Mouse (Mus musculus) C2C12 (cell line): ENCODE data around the gene Gar1.

ENCODE experiments used
- CEBPB ChIP-seq: IDR thresholded peaks from one replicate; pipeline ENCODE4 v1.6.1; 2011; ENCODE audit warnings: low read depth, mild to moderate bottlenecking, control low read depth, moderate library complexity
- CTCF ChIP-seq: IDR thresholded peaks from one replicate; pipeline ENCODE4 v1.5.1; 2011; ENCODE audit not compliant: control insufficient read depth, insufficient read depth, insufficient read length
- MAX ChIP-seq: IDR thresholded peaks from one replicate; pipeline ENCODE4 v1.6.1; 2011; ENCODE audit warnings: mild to moderate bottlenecking, control low read depth
- MYOD1 ChIP-seq: IDR thresholded peaks from one replicate; pipeline ENCODE4 v1.6.1; 2011; ENCODE audit warnings: low read depth; ENCODE audit not compliant: control insufficient read depth, insufficient read length
- MYOG ChIP-seq: IDR thresholded peaks from one replicate; pipeline ENCODE4 v1.6.1; 2011; ENCODE audit not compliant: control insufficient read depth, insufficient read length; ENCODE audit errors: extremely low read depth
- USF1 ChIP-seq: IDR thresholded peaks from one replicate; pipeline ENCODE4 v1.6.1; 2011; ENCODE audit warnings: low read depth, mild to moderate bottlenecking, control low read depth, moderate library complexity

- TF ChIP-seq MYOD1 = no peak
- no peak for TF ChIP-seq CTCF
- no peak for TF ChIP-seq CEBPB
- no peak for TF ChIP-seq USF1
- TF ChIP-seq MAX = no peak
- TF ChIP-seq MYOG = no peak
These were observed 570 bp downstream of the Gar1 start for GRCm38 (mm10) chr3:129830626-129831025.
